Mouse (Mus musculus) hindbrain, embryonic 13.5 days (tissue): ENCODE results near the gene Sypl. TPM values are rescaled to one million over a fixed set of nuclear protein-coding genes. Genes with fewer than 3 reads are reported as not detected.

Experiments
- ATAC-seq: fragments of 200-750 bp; cut with Nextera tagmentation; 2 replicates; pipeline ENCODE4 v1.8.0; 2017; ENCODE audit warnings: moderate TSS enrichment; ENCODE audit not compliant: low FRiP score
- H3K27ac ChIP-seq: fragments of 300-500 bp; sonication (generic); 2 replicates; pipeline ENCODE4 v1.5.1; 2015; ENCODE audit warnings: inconsistent platforms, mild to moderate bottlenecking, moderate library complexity
- H3K27me3 ChIP-seq: fragments of 300-500 bp; sonication (generic); 2 replicates; pipeline ENCODE4 v1.6.1; 2015; ENCODE audit warnings: mild to moderate bottlenecking, inconsistent platforms
- H3K36me3 ChIP-seq: fragments of 300-500 bp; sonication (generic); 2 replicates; pipeline ENCODE4 v1.6.1; 2015; ENCODE audit warnings: mild to moderate bottlenecking, inconsistent platforms
- H3K4me1 ChIP-seq: fragments of 300-500 bp; sonication (generic); replicated peaks from 2 replicates; pipeline ENCODE4 v1.6.1; 2015; ENCODE audit warnings: inconsistent platforms
- H3K4me2 ChIP-seq: fragments of 300-500 bp; sonication (generic); 2 replicates; pipeline ENCODE4 v1.6.1; 2015; ENCODE audit warnings: inconsistent platforms, mild to moderate bottlenecking, moderate library complexity
- H3K4me3 ChIP-seq: fragments of 300-500 bp; sonication (generic); 2 replicates; pipeline ENCODE4 v1.5.1; 2015; ENCODE audit warnings: mild to moderate bottlenecking, inconsistent platforms
- H3K9ac ChIP-seq: fragments of 300-500 bp; sonication (generic); 2 replicates; pipeline ENCODE4 v1.6.1; 2015; ENCODE audit warnings: mild to moderate bottlenecking, inconsistent platforms
- H3K9me3 ChIP-seq: fragments of 300-500 bp; sonication (generic); 2 replicates; pipeline ENCODE4 v1.6.1; 2016; ENCODE audit warnings: inconsistent platforms
- WGBS: fragments of 180-500 bp; shearing (Covaris S2); methylation state at CpG from one replicate; pipeline ENCODE4 v1.1.7; 2015; 5-methylcytosine and 5-hydroxymethylcytosine counted together
- polyA plus RNA-seq: library from polyadenylated mRNA; unstranded; fragments of >200 nt; fragmentation: Nextera tagmentation; extraction: Ambion mirVana; gene quantifications from 2 replicates; pipeline ENCODE4 v1.2.1, GENCODE M21; 2015

Sypl gene
- polyA plus RNA-seq, 1 experiment from 2014 or later, result 45.3 TPM

DNA sequence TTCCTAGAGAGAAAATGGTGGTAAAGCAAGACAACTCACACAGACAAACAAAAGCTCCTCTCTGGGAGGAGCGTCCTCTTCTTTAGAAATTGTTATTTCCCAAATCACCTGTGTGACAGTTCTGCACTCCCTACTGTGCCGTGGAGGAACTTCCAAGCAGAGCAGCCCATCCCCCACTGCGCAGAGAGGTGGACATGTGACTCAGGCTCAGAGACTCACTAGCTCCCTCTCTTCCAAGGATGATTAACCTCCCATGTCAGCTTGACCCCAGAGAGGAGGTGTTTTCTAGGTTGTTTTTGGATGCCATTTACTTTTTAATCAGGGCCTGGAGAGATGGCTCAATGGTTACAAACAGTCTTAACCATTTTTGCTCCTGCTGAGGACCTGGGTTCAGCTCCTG is 29.4 kb upstream of the Sypl start:
- 36% methylated on average over 3 of the region's 3 CpGs for whole genome bisulfite sequencing
- no peaks in the 10 kb centered on the region for H3K36me3 ChIP-seq
- peaks cover 25% of the 10 kb centered on the region for H3K4me1 ChIP-seq
- H3K27me3 ChIP-seq, result no peaks in the 10 kb centered on the region
- H3K4me2 ChIP-seq, result no peak overlapping the region
- ATAC-seq, result no peak
- no peaks in the 10 kb centered on the region for H3K9me3 ChIP-seq
- H3K4me3 ChIP-seq, result no peak overlapping the region
- no peak overlapping the region for H3K9ac ChIP-seq
- H3K27ac ChIP-seq, result no peak overlapping the region

DNA sequence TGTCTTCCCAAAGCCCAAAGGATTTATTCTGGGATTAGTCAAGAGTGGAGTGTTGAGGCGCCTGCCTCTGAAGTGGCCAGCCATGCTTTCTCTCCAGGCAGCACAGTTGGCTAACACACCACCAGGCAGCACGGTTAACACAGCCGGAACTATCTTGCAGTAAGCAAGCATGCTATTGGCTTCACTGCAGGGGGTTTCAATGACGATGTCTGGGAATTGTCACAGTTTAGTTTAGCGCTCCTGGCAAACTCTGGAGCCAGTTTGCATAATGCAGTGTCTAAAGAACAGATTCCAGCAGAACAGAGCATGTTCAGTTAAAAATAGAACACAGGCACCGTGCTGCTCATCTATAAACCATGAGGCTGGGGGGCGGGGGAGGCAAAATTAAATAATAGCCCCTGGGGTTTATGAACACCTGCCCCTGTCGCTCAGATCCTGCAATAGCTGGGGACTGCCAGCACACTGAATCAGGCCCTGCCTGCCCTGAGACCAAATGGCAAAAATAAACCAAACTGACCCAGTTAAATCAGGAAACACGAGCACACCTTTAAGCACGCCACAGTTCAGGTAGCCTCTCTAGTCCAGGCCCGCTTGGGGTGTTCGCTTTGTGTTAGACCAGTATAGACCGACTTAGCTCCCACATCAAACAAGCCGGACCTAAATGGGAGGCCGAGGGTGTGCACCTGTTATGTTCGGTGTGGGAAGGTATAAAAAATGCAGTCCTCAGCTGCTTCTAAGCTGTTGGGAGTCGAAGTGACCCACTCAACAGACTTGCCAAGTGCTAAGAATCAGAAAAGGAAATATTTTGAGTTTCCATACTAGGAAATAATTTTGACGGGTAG is 27.1 kb upstream of the Sypl start:
- Histone ChIP-seq H3K4me1 (peaks cover 25% of the 10 kb centered on the region), H3K36me3 (no peaks in the 10 kb centered on the region), H3K27me3 (peaks cover 3% of the 10 kb centered on the region; the same call in 1 of the 2 replicates), H3K9me3 (no peaks in the 10 kb centered on the region), H3K4me3 (no peak overlapping the region), H3K9ac (no peak overlapping the region), H3K27ac (peak overlapping the region; percentile 59), H3K4me2 (peak overlapping the region; percentile 26; the same call in 1 of the 2 replicates)
- peak; percentile 72 for ATAC-seq
- WGBS, result 51% methylated on average over 18 of the region's 18 CpGs

DNA sequence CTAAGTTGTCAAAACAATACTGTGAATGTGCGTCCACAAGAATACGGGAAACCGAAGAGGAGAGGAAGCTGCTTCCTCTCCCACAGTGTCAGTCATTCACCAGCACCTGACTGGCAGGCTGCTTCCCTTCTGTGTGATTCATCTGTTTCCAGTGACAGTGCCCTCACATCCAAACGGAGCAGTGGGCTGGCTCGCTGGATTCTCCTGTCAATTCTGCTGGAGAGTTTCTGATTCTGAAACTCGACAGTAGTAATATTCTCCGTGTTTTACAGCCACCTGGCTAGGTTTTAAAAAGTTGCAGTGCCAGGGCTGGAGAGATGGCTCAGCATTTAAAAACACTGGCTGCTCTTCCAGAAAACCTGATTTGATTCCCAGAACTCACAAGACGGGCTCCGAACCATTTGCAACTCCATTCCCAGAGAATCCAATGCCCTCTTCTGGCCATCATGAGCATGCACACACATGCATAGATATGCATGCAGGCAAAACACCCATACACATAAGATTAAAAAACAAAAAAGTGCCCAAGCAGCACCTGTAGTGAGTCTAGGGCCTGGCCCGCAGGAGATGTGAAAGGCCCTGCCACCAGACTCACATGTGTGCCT is 26.4 kb upstream of the Sypl start:
- Histone ChIP-seq H3K27ac (0 out of 2 replicates have a peak overlapping the region, but pooled peaks have one; percentile 59), H3K4me2 (no peak overlapping the region), H3K4me3 (no peak overlapping the region), H3K36me3 (no peaks in the 10 kb centered on the region), H3K4me1 (peaks cover 25% of the 10 kb centered on the region), H3K9ac (no peak overlapping the region), H3K27me3 (peaks cover 3% of the 10 kb centered on the region; the same call in 1 of the 2 replicates), H3K9me3 (no peaks in the 10 kb centered on the region)
- WGBS, result 77% methylated on average over 10 of the region's 10 CpGs
- ATAC-seq, result no peak

DNA sequence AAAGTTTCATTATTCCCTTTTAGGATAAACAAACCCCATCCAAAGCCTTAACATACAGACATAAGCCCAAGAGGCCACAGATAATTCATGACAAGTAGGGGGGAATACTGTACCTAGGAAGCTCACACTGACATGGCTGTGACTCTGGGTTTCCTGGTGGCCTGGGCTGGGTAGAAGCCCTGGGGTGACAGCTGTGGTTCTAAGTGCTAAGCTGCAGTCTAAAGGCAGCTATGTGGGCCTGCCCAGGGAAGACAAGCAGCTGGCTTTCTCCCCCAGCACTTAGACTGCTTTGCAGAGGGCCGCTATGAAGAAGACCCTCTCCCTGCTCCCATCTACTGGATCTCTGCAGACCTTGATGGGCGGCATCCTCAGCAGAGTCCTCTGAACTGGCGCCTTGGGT is 25.5 kb upstream of the Sypl start:
- no peak for ATAC-seq
- no peak overlapping the region for H3K4me2 ChIP-seq
- no peak overlapping the region for H3K4me3 ChIP-seq
- H3K4me1 ChIP-seq, result peaks cover 25% of the 10 kb centered on the region
- no peak overlapping the region for H3K27ac ChIP-seq
- no peaks in the 10 kb centered on the region for H3K9me3 ChIP-seq
- no peaks in the 10 kb centered on the region for H3K36me3 ChIP-seq
- no peak overlapping the region for H3K9ac ChIP-seq
- peaks cover 3% of the 10 kb centered on the region; the same call in 1 of the 2 replicates for H3K27me3 ChIP-seq
- WGBS, result 31% methylated on average over 3 of the region's 3 CpGs

DNA sequence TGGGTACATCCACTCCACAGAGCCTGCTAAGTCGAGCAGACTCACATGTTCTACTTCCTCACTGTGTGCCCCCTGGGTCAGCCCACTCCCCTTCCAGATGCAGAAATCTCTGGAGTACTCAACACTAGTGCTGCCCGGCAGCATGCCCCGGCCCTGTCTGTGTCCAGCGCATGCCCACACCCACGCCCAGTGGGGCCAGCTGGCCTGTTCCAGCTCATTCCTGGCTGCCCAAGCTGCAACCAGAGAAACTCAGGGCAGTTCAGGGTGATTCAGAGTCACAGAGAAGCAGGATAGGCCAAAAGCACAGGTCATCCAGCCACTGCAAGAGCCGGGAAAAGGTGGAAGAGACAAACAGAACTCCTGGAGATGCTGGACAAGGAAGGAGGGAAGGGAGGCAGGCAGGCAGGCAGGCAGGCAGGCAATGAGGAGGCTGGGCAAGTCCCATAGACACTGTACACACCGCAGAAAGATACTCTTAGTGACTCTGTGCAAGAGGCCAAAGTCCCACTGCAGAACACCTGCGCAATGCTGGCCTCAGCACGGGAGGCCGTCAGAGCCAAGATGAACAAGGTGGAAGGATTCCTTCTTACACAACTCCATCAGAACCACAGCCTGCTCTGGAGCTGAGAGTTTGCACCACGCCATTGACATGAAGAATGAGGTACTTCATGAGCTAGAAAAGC is 23.7 kb upstream of the Sypl start:
- H3K4me1 ChIP-seq, result peaks cover 21% of the 10 kb centered on the region
- no peak overlapping the region for H3K27ac ChIP-seq
- no peak for ATAC-seq
- no peak overlapping the region for H3K9ac ChIP-seq
- H3K9me3 ChIP-seq, result no peaks in the 10 kb centered on the region
- no peak overlapping the region for H3K4me3 ChIP-seq
- no peaks in the 10 kb centered on the region for H3K36me3 ChIP-seq
- no peak overlapping the region for H3K4me2 ChIP-seq
- 90% methylated on average over 11 of the region's 11 CpGs for WGBS
- H3K27me3 ChIP-seq, result peaks cover 3% of the 10 kb centered on the region; the same call in 1 of the 2 replicates

DNA sequence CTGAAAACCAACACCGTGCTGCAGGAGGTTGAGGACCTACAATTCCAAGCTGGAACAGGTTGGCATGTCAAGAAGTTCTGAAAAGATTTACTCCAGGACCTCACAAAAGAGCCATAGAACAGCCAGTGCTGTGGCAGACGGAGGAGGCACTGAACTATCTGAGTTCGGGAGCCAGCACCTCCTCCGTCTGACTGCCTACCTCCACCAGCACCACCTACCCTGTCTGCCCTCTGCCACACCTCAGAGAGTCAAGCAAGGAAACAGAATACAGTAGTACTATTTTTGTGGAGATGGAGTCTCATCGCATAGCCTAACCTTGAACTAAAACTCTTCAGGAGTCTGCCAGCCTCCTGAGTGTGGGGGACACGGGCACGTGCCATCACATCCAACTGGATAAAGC is 23.1 kb upstream of the Sypl start:
- WGBS, result 86% methylated on average over 7 of the region's 7 CpGs
- Histone ChIP-seq H3K9ac (no peak overlapping the region), H3K36me3 (no peaks in the 10 kb centered on the region), H3K27ac (no peak overlapping the region), H3K4me3 (no peak overlapping the region), H3K9me3 (no peaks in the 10 kb centered on the region), H3K4me1 (peaks cover 17% of the 10 kb centered on the region), H3K4me2 (no peak overlapping the region), H3K27me3 (peaks cover 3% of the 10 kb centered on the region; the same call in 1 of the 2 replicates)
- ATAC-seq, result no peak

DNA sequence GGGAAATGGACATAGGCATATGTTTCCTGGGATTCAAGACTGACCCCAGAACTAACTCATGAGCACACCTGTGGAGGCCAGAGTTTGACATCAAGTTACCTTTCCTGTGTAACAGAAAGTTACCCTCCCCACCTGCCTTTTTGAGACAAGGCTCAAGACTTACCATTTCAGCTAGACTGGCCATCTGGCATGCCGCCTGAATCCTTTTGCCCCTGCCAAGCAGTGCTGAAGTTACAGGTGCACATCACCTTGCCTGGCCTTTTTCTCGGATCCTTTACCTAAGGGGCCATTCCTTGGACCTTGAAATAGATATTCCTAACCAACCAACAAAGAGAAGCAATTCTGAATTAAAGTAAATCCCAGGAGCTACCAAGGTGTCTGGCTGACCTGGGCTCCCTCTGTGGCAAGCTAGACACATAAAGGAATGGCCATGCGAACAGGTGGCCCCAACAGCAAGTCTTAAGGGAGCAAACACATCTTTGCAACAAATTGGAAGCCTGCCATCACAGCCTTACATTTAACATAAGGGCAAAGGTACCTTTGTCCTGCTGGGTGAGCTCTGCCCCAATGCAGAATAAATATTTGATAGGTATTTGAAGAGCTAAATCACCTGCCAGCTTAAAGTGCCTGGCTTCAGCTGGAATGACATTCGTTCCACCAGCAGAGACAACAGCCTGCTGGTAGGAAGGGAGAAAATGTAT is 17.3 kb upstream of the Sypl start:
- WGBS, result 84% methylated on average over 4 of the region's 4 CpGs
- no peaks in the 10 kb centered on the region for H3K4me1 ChIP-seq
- H3K36me3 ChIP-seq, result no peaks in the 10 kb centered on the region
- no peak for ATAC-seq
- H3K4me3 ChIP-seq, result no peak overlapping the region
- H3K9ac ChIP-seq, result no peak overlapping the region
- no peaks in the 10 kb centered on the region for H3K9me3 ChIP-seq
- H3K27ac ChIP-seq, result no peak overlapping the region
- no peaks in the 10 kb centered on the region for H3K27me3 ChIP-seq
- H3K4me2 ChIP-seq, result no peak overlapping the region

DNA sequence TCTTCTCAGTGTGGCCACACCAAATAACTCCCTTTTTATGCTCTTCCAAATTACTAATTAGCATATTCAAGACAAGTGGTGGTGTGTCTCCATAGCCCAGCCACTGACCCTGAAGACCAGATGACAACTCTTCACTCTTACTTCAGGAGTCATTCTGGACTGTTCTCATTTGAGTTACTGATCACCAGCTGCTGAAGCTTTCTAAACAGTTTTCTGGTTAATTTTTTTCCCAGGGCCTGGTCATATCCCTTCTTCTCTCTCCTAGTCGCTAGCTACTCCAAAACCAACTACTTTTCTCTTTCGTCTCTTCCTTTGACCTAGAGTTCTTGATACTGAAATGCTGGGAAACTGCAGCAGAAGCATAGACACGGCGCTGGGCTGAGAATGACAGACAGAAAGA is 12.6 kb upstream of the Sypl start:
- Histone ChIP-seq H3K9me3 (no peaks in the 10 kb centered on the region), H3K27ac (no peak overlapping the region), H3K9ac (no peak overlapping the region), H3K4me1 (peaks cover 6% of the 10 kb centered on the region), H3K27me3 (no peaks in the 10 kb centered on the region), H3K4me3 (no peak overlapping the region), H3K36me3 (no peaks in the 10 kb centered on the region), H3K4me2 (no peak overlapping the region)
- 88% methylated on average over 4 of the region's 4 CpGs for WGBS
- ATAC-seq, result no peak

DNA sequence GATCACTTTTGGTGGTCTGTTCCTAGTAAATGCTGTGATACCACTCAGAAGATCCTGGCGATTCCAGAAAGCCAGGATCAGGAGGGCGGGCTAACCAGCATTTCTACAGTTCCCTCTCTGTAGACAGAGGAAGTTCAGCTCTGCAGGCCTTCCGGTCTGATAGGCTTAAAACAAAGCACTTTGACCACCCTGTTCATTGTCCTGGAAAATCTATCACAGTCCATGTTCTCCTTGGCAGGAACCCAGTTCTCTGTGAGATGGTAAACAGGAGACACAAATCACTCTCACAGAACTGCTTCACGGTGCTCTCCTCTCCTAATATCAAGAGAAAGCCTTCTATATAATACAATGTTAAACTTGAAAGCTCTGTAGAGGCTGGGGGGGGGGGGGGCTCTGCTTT is 10.3 kb upstream of the Sypl start:
- Histone ChIP-seq H3K27me3 (no peaks in the 10 kb centered on the region), H3K9ac (no peak overlapping the region), H3K4me3 (no peak overlapping the region), H3K4me2 (no peak overlapping the region), H3K4me1 (peaks cover 6% of the 10 kb centered on the region), H3K36me3 (no peaks in the 10 kb centered on the region), H3K9me3 (no peaks in the 10 kb centered on the region), H3K27ac (no peak overlapping the region)
- WGBS, result 44% methylated on average over 4 of the region's 4 CpGs
- no peak for ATAC-seq

DNA sequence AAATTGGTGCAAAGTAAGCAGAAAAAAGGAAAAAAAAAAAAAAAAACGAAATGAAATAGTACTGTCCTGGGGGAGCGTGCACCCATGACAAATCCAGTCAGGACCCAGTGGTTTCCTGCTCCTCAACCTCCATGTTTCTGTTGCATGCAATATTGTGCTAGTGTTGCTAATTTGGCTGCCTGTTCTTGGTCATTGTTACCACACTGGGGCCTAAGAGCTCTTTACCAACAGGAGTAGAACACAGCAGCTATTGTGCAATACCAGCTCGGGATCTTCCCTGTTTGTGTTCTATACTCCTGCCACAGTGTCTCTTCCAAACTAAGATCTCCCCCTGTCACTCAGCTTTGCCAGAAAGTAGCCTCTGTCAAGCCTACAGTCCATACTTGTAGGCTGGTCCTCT is 9.7 kb upstream of the Sypl start:
- no peak overlapping the region for H3K4me2 ChIP-seq
- no peaks in the 10 kb centered on the region for H3K27me3 ChIP-seq
- no peak overlapping the region for H3K9ac ChIP-seq
- H3K4me3 ChIP-seq, result no peak overlapping the region
- peaks cover 6% of the 10 kb centered on the region for H3K4me1 ChIP-seq
- 77% methylated on average over 3 of the region's 3 CpGs for WGBS
- no peak for ATAC-seq
- no peaks in the 10 kb centered on the region for H3K36me3 ChIP-seq
- no peaks in the 10 kb centered on the region for H3K9me3 ChIP-seq
- H3K27ac ChIP-seq, result no peak overlapping the region

DNA sequence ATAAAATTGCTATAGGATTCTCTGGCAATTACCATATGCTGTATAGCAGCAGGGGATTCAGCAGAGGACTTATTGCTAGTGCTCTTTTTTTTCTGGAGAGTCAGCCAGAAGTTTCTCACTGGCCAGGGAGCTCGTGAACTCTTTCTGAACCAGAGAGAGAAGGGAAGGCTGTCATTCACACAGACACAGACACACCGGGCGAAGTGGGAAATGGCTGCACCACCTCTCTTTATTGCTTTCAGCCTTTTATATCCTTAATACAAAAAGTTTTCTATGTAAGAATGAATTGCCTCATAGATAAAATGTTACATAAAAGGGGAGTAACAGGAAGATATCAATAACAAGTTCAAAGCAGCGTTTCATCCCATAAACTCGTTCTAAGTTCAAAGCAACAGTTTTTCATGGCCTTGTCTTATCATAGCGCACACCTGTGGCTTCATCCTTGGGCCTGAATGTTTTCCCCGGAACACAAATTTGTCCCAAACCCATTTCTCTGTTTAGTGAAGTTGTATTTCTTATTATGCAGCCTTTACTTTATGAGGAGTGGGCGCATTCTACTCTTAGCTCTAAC is 8.7 kb upstream of the Sypl start:
- Histone ChIP-seq H3K27ac (no peak overlapping the region), H3K36me3 (no peaks in the 10 kb centered on the region), H3K9ac (no peak overlapping the region), H3K4me2 (no peak overlapping the region), H3K4me3 (no peak overlapping the region), H3K9me3 (no peaks in the 10 kb centered on the region), H3K4me1 (peaks cover 6% of the 10 kb centered on the region), H3K27me3 (no peaks in the 10 kb centered on the region)
- 76% methylated on average over 8 of the region's 8 CpGs for WGBS
- no peak for ATAC-seq

DNA sequence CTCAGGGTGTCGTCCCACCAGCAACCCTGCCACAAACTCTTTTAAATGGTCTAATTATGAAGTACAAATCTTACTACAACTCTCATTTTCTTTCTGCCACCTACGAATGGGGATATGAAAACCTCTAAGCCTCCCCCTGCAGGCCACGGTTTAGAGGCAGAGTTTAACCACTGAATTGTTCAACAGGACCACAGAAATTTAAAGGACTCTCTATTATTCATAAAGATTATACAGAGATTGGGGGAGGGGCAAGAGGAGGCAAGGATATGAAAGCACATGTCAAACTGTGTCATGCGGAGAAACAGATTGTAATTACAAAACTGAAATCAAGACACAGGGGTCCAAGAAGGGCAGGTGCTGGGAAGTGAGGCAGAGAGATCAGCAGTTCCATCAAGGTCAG is 7.3 kb upstream of the Sypl start:
- WGBS, result 84% methylated on average over 4 of the region's 4 CpGs
- Histone ChIP-seq H3K9me3 (no peaks in the 10 kb centered on the region), H3K36me3 (no peaks in the 10 kb centered on the region), H3K27ac (no peak overlapping the region), H3K4me2 (no peak overlapping the region), H3K4me3 (no peak overlapping the region), H3K4me1 (peaks cover 6% of the 10 kb centered on the region), H3K27me3 (no peaks in the 10 kb centered on the region), H3K9ac (no peak overlapping the region)
- ATAC-seq, result no peak
